Mouse (Mus musculus): Measurements from ENCODE around the gene Sult2b1.

GRCm38 (mm10) chr7:45727625-45728024, 56.8 kb downstream of the Sult2b1 start:
- no peak for TF ChIP-seq EP300 (IDR thresholded peaks at IDR 0.05; ENCODE audit: low read depth)
- no peak for TF ChIP-seq CTCF (IDR thresholded peaks at IDR 0.05; ENCODE audit: low read depth)

All from heart, postnatal 0 days (tissue).